Mouse (Mus musculus): Measurements from ENCODE around the gene Eipr1.

GRCm38 (mm10) chr12:28775120-28775519 is 23.5 kb downstream of the Eipr1 start:
- TF ChIP-seq CTCF (IDR thresholded peaks at IDR 0.05; ENCODE audit: low read depth, low read length) = no peak
- TF ChIP-seq POLR2A (IDR thresholded peaks at IDR 0.05; ENCODE audit: insufficient read depth, low read length) = no peak

All from ES-Bruce4 (cell line).